Mouse (Mus musculus) stomach, embryonic 16.5 days (tissue): ENCODE measurements around the gene Dhrs3. TPM values are rescaled to one million over a fixed set of nuclear protein-coding genes. Genes with fewer than 3 reads are reported as not detected.

Source experiments
- ATAC-seq: fragments of 200-750 bp; cut with Nextera tagmentation; 2 replicates; pipeline ENCODE4 v1.8.0; 2017; ENCODE audit warnings: moderate number of reproducible peaks, moderate TSS enrichment; ENCODE audit not compliant: insufficient read depth, low FRiP score
- H3K27ac ChIP-seq: fragments of 300-500 bp; sonication (generic); 2 replicates; pipeline ENCODE4 v1.5.1; 2014; ENCODE audit warnings: low read length
- H3K27me3 ChIP-seq: fragments of 300-500 bp; sonication (generic); 2 replicates; pipeline ENCODE4 v1.6.1; 2014; ENCODE audit warnings: low read length, control low read depth, mixed read lengths; ENCODE audit not compliant: control insufficient read depth, insufficient read depth
- H3K36me3 ChIP-seq: fragments of 300-500 bp; sonication (generic); 2 replicates; pipeline ENCODE4 v1.6.1; 2014; ENCODE audit warnings: low read length; ENCODE audit not compliant: control insufficient read depth, insufficient read depth
- H3K4me1 ChIP-seq: fragments of 300-500 bp; sonication (generic); 2 replicates; pipeline ENCODE4 v1.6.1; 2014; ENCODE audit warnings: low read length, control low read depth, mixed read lengths; ENCODE audit not compliant: control insufficient read depth, insufficient read depth
- H3K4me2 ChIP-seq: fragments of 300-500 bp; sonication (generic); 2 replicates; pipeline ENCODE4 v1.6.1; 2014; ENCODE audit warnings: low read depth, low read length, mixed read lengths
- H3K4me3 ChIP-seq: fragments of 300-500 bp; sonication (generic); replicated peaks from 2 replicates; pipeline ENCODE4 v1.5.1; 2014; ENCODE audit warnings: mild to moderate bottlenecking, low read length
- H3K9ac ChIP-seq: fragments of 300-500 bp; sonication (generic); 2 replicates; pipeline ENCODE4 v1.6.1; 2014; ENCODE audit warnings: low read length
- H3K9me3 ChIP-seq: fragments of 300-500 bp; sonication (generic); replicated peaks from 2 replicates; pipeline ENCODE4 v1.6.1; 2016; ENCODE audit warnings: low read length, control low read depth; ENCODE audit not compliant: control insufficient read depth
- WGBS: fragments of 180-500 bp; shearing (Covaris S2); extraction: QIAGEN DNeasy Blood & Tissue Kit; methylation state at CpG from one replicate; pipeline ENCODE4 v1.1.7; 2014; 5-methylcytosine and 5-hydroxymethylcytosine counted together
- polyA plus RNA-seq: library from polyadenylated mRNA; unstranded; fragments of >200 nt; fragmentation: Nextera tagmentation; extraction: Ambion mirVana; gene quantifications from 2 replicates; pipeline ENCODE4 v1.2.1, GENCODE M21; 2015

Dhrs3 gene
- polyA plus RNA-seq, 1 experiment from 2014 or later = 118 TPM

DNA sequence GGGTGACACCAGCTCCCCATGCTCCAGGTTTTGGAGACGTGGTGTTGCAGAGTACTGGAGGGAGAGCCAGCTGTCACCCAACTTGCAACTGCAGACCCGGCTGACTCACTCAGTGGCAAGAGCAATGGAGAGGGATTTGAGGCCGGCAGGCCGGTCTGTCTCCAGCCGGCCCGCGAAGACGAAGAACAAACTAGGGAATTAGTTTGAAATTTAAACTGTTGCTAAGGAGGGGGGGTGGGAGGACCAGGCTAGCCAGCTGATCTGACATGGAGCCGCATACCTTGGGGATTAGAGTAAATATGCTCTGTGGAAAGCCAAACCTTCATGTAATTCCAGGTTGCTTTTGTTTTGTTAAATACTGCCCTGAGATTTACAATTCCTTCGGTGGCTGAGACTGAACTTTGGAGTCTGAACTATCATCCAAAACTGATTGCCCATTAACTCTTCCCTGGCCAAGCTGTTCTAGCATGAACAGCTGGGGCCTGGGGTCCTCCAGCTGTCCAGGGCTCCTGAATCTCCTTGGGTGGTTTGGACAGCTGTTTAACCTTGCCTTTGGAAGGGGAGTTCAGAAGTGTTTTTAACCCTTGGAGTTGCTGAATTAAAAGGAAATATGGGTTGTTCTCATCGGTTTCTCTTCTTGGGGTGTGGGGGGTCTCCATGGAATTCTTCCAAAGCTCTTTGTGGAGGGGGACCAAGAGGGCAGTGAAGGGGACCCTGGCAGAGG lies 2.0 kb downstream of the Dhrs3 start:
- Histone ChIP-seq H3K4me2 (peak overlapping the region; percentile 73), H3K9me3 (no peaks in the 10 kb centered on the region), H3K4me3 (peak overlapping the region; percentile 78), H3K36me3 (no peaks in the 10 kb centered on the region), H3K9ac (peak overlapping the region; percentile 87), H3K4me1 (peaks cover 39% of the 10 kb centered on the region), H3K27me3 (no peaks in the 10 kb centered on the region), H3K27ac (peak overlapping the region; percentile 98)
- peak; percentile 39; the same call in 1 of the 2 replicates for ATAC-seq
- WGBS = 1% methylated on average over 11 of the region's 11 CpGs

DNA sequence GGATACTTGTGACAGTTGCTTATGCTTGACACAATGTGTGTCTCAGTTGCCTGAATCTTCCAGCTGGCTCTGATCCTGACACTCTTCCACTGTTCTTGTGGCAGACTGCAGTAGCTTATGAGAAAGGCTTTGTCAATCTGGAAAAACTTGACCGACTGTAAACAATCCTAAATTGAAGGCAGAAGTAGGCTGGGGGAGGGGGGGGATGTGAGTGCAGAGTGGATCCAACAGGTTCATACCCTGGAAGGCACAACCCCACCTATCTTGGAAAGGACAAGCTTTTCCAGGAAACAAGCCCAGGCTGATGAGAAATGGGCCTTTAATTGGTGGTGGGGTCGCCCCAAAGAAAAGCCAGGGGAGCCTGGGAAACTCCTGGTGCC lies 2.6 kb downstream of the Dhrs3 start:
- peak overlapping the region; percentile 98 for H3K27ac ChIP-seq
- H3K36me3 ChIP-seq = no peaks in the 10 kb centered on the region
- peaks cover 42% of the 10 kb centered on the region for H3K4me1 ChIP-seq
- H3K4me2 ChIP-seq = peak overlapping the region; percentile 73
- peak overlapping the region; percentile 78 for H3K4me3 ChIP-seq
- WGBS = 25% methylated on average over 2 of the region's 2 CpGs
- no peaks in the 10 kb centered on the region for H3K9me3 ChIP-seq
- H3K9ac ChIP-seq = peak overlapping the region; percentile 87
- peak; percentile 5; the same call in 1 of the 2 replicates for ATAC-seq
- H3K27me3 ChIP-seq = no peaks in the 10 kb centered on the region

DNA sequence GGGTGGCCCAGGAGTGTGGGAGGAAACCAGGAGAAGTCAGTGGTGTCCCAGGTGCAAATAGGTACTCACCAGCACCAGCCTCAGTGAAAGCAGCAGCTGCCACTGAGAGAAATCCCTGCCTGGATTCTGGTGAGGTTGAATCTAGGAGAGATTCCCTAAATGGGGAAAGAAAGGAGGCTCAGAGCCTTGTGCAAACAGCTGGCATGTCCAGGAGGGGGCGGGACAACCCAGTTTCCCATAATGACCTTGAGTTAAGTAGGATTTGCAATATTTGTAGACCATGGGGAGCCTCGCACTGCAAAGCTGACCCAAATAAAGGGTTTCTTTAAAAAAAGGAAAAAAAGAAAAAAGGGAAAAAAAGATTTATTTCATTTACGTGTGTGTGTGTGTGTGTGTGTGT lies 3.7 kb downstream of the Dhrs3 start:
- Histone ChIP-seq H3K36me3 (no peaks in the 10 kb centered on the region), H3K27me3 (no peaks in the 10 kb centered on the region), H3K9me3 (no peaks in the 10 kb centered on the region), H3K27ac (peak overlapping the region; percentile 80), H3K4me2 (peak overlapping the region; percentile 73), H3K4me3 (peak overlapping the region; percentile 23), H3K9ac (peak overlapping the region; percentile 51), H3K4me1 (peaks cover 44% of the 10 kb centered on the region)
- 31% methylated on average over 3 of the region's 3 CpGs for WGBS
- ATAC-seq = no peak

DNA sequence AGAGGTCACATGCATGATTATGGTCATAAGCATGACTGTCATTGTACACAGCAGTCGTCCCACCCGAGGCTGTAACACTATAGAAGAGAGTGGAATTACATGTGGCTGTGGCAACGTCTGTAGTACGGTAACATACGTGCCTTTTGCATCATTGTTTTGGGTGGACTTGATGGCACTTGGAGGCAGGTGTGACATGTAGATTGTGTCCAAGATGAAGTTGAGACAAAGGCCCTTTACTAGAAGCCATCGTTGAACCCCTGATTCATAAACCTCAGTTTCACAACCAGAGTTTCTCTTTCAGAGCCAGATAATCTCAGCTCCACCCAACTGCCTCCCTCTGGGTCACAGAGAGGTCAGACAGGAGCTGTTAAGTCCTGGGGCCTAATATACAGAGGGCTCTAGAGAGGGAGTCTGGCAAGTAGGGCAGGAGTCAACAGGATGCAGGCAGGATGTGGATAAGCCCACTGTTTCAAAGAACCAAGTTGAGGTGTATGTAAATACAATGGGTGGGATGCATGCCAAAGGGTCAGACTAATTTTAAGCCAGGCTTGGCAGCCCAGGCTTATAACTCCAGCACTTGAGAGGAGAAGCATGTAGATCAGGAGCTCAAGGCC lies 5.5 kb downstream of the Dhrs3 start:
- peak overlapping the region; percentile 73 for H3K27ac ChIP-seq
- no peaks in the 10 kb centered on the region for H3K9me3 ChIP-seq
- H3K4me1 ChIP-seq = peaks cover 51% of the 10 kb centered on the region
- H3K4me3 ChIP-seq = no peak overlapping the region
- H3K27me3 ChIP-seq = no peaks in the 10 kb centered on the region
- no peak overlapping the region for H3K9ac ChIP-seq
- H3K36me3 ChIP-seq = no peaks in the 10 kb centered on the region
- 43% methylated on average over 6 of the region's 6 CpGs for WGBS
- H3K4me2 ChIP-seq = no peak overlapping the region
- peak; percentile 42; the same call in 1 of the 2 replicates for ATAC-seq

DNA sequence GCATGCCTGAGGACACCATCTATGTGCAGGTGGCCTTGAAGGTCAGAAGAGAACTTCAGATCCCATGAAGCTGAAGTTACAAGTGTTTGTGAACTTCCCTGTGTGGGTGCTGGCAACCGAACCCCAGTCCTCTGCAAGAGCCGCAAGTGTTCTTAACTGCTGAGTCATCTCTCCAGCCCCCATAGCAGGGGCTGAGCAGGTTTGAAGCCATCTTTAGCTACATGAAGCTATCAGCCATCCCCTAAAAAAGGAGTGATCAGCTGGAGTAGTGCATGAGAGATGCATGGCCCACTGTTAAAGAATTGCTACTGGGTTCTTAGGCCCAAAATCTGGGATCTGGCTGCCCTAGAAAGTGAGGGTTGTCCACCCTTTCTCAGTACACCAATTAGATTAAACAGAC lies 6.1 kb downstream of the Dhrs3 start:
- Histone ChIP-seq H3K9ac (no peak overlapping the region), H3K4me1 (peaks cover 53% of the 10 kb centered on the region), H3K36me3 (no peaks in the 10 kb centered on the region), H3K27ac (peak overlapping the region; percentile 43), H3K27me3 (no peaks in the 10 kb centered on the region), H3K9me3 (no peaks in the 10 kb centered on the region), H3K4me2 (no peak overlapping the region), H3K4me3 (no peak overlapping the region)
- no peak for ATAC-seq
- WGBS = 92% methylated on average over 2 of the region's 2 CpGs

DNA sequence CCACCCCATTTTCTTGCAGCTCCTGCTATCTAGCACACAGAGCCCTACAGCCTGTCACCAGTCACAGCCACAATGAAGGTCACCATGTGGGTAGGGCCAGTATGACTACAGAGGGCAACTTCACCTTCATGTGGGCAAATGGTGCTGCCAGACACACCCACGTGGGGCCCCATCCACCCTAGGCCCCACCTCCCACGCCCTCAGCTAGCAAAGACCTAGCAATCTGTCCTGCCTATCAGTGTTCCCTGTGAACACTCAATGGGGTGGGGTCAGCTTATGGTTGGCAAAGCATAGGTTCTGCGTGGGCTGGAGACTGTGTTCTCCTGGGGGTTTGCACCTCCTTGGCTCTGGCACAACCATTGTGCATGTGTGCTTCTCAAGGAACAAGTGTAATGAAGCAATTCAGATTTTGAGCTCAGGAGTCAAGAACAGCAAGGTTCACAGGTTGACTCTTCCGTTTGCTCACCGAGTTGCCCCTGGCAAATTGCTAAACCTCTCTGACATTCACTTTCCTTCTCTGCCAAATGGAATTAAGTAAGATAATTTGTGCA lies 9.0 kb downstream of the Dhrs3 start:
- ATAC-seq = peak; percentile 78
- WGBS = 53% methylated on average over 5 of the region's 5 CpGs
- Histone ChIP-seq H3K27me3 (no peaks in the 10 kb centered on the region), H3K9me3 (no peaks in the 10 kb centered on the region), H3K4me2 (no peak overlapping the region), H3K36me3 (no peaks in the 10 kb centered on the region), H3K4me1 (peaks cover 60% of the 10 kb centered on the region), H3K27ac (peak overlapping the region; percentile 74), H3K9ac (no peak overlapping the region), H3K4me3 (no peak overlapping the region)

DNA sequence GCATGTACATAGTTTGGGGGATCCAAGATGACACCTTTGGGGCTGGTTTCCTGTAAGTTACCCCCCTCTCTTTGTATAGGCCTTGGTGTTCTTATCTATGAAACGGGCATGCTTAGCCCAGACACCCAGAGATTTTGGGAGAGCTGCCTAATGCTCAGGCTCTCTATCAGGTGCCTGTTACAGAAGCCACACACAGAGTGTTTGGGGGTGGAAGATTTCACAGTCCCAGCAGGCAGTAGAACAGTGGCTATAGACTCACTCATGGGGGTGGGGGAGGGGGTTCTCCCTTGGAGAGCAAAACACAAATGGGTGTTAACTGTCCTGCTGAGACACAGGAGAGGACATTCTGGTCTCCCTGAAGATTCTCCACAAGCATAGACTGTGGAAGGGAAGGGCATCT lies 10.5 kb downstream of the Dhrs3 start:
- peaks cover 55% of the 10 kb centered on the region for H3K4me1 ChIP-seq
- no peak overlapping the region for H3K4me3 ChIP-seq
- H3K27me3 ChIP-seq = no peaks in the 10 kb centered on the region
- no peaks in the 10 kb centered on the region for H3K9me3 ChIP-seq
- H3K4me2 ChIP-seq = no peak overlapping the region
- H3K36me3 ChIP-seq = no peaks in the 10 kb centered on the region
- no peak overlapping the region for H3K9ac ChIP-seq
- no peak for ATAC-seq
- WGBS = 73% methylated on average over 1 of the region's 1 CpGs
- peak overlapping the region; percentile 74 for H3K27ac ChIP-seq

DNA sequence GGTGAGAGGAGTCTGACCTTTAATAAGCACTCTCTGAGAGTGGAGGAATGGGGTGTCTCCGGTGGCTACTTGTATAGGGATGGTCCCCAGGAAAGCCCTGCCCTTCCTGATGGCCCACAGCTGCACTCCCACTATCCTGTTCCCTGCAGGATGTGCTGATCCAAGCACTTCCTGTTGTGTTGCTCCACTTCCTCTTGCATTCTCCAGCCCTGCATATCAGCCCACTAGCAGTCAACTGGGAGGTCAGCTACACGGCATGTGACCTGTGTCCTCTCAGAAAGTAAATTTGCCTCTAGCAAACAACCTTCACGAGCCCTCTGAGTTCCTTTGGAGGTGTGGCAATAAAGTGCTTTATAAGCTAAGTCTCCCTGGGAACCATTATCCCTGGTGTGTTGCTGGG lies 11.3 kb downstream of the Dhrs3 start:
- H3K27ac ChIP-seq = peak overlapping the region; percentile 74
- no peak overlapping the region for H3K9ac ChIP-seq
- H3K4me3 ChIP-seq = no peak overlapping the region
- H3K4me1 ChIP-seq = peaks cover 58% of the 10 kb centered on the region
- 41% methylated on average over 3 of the region's 3 CpGs for WGBS
- H3K9me3 ChIP-seq = no peaks in the 10 kb centered on the region
- H3K27me3 ChIP-seq = no peaks in the 10 kb centered on the region
- peak; percentile 59 for ATAC-seq
- no peaks in the 10 kb centered on the region for H3K36me3 ChIP-seq
- no peak overlapping the region for H3K4me2 ChIP-seq

DNA sequence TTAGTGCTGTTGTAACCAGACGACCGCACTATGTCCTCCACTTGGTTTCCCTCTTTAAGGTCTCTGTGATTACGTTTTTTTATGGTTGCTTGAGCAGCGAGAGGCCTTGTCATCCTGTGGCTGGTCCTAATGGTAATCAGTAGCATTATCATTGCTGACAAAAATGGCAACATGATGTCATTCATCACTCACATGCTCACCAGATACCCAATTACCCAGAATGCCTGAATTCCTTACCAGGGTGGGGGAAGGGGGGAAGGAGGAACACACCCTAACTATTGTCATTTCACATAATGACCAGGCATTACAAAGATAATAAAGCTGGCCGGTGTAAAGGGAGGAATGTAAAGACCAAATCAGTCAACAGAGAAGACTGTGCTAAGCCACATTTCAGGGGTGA lies 12.5 kb downstream of the Dhrs3 start:
- WGBS = 60% methylated on average over 5 of the region's 5 CpGs
- ATAC-seq = no peak
- Histone ChIP-seq H3K27ac (no peak overlapping the region), H3K4me2 (no peak overlapping the region), H3K4me3 (no peak overlapping the region), H3K9me3 (no peaks in the 10 kb centered on the region), H3K36me3 (no peaks in the 10 kb centered on the region), H3K27me3 (no peaks in the 10 kb centered on the region), H3K4me1 (peaks cover 52% of the 10 kb centered on the region), H3K9ac (no peak overlapping the region)
